Mouse (Mus musculus) liver, postnatal 0 days (tissue): Measurements from ENCODE around the gene Gm4787.

Experiments
- CTCF ChIP-seq: sonication (generic); IDR thresholded peaks from 2 replicates; pipeline ENCODE4 v1.5.1; 2016; ENCODE audit warnings: antibody characterized with exemption, low read depth
- EP300 ChIP-seq: IDR thresholded peaks from 2 replicates; pipeline ENCODE4 v1.6.1; 2016; ENCODE audit warnings: antibody characterized with exemption, low read depth, mild to moderate bottlenecking

- TF ChIP-seq CTCF, result no peak
- no peak for TF ChIP-seq EP300
Observed at GRCm38 (mm10) chr12:81332875-81333421, 46.3 kb downstream of the Gm4787 start, which contains the start of gene Slc8a3.
